Mouse (Mus musculus) kidney, adult 2 months (tissue): ENCODE results near the gene B3galt1.

Source experiments
- CTCF ChIP-seq: fragments of 200-500 bp; conservative IDR thresholded peaks from 2 replicates; pipeline ENCODE4 v1.5.1; 2011; ENCODE audit warnings: low read depth, mild to moderate bottlenecking, control low read depth, low read length, moderate library complexity, mixed read lengths; ENCODE audit not compliant: insufficient read depth, insufficient read length
- POLR2A ChIP-seq: fragments of 200-500 bp; IDR thresholded peaks from one replicate; pipeline ENCODE4 v1.6.1; 2011; ENCODE audit warnings: low read depth, low read length, control low read depth

DNA sequence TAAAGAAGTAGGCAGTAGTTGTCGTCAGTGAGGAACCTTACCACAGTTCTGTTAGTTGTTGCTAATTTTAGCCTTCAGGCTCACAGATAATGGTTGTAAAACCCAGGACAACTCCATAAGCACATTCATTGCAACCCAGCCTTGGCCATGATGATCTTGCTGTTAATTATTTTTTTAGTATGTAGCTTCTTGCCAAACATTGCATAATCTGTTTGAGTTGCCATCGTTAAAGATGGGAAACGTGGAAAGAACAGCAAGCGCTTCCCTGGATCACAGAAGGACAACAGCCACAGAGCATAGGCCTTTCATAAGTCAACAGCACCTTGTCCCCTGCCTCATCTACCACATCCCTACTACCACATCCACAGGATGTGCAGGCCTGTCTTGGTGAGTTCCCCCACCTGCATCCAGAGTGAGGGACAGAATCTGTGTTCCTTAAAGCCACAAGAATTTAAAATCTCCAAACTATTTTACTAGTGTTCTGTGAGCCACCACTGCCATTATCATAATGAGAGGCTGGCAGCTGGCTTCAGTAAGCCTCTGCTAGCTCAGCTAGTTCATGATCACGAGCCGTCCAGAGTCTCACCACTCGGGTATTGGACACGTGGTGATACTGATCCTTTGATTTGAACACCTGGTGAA lies 337.1 kb downstream of the B3galt1 start:
- TF ChIP-seq CTCF (no peak), POLR2A (no peak)
